Mouse (Mus musculus): ENCODE measurements around the gene Lif.

DNA sequence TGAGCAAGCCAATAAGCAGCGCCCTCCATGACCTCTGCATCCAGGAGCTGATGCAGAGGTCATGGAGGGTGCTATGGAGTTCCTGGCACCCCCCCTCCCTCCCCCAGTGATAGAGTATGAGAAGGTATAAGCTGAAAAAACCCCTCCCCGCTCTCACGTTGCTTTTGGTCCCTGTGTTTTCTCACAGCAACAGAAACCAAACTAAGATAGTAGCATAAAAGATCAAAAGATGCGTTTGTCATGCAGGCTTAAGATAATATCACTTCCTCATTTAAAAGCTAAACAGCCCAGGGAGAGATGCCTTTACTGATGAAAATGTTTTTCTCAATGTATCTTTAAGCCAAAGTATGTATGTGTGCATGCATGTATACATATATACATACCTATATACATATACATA is 10.7 kb upstream of the Lif start:
- TF ChIP-seq CTCF (IDR thresholded peaks at IDR 0.05; ENCODE audit: insufficient read depth, low read length), result no peak
- no peak for TF ChIP-seq POLR2A (IDR thresholded peaks at IDR 0.05; ENCODE audit: borderline replicate concordance, extremely low read depth, low read depth, low read length)
